ENCODE assay signal across 13 mouse cellular contexts in genomic region chr10:79636287-79636686, GRCm38 (mm10). TPM values are rescaled to one million over a fixed set of nuclear protein-coding genes. Genes with fewer than 3 reads are reported as not detected.
DNase-seq lines count a peak whose midpoint lies in the region; ATAC-seq and TF ChIP-seq lines count a peak whose summit lies in the region.
"Had no signal": no experiment of that assay in that cellular context is flagged by ENCODE, and none has a peak within 500 bp of the region (broad histone marks: within the 10 kb centered on the region; RNA-seq: fewer than 3 reads in every experiment).

No protein-coding gene starts in this region.

- intact Hi-C loops in heart, postnatal 36 days (cut with DNase I) = no loop called here

- H3K9ac ChIP-seq in heart, embryonic 13.5 days = no peak overlapping the region
- no peak overlapping the region for H3K9ac ChIP-seq in hindbrain, embryonic 12.5 days
- peak overlapping the region; percentile 84; the same call in 1 of the 2 replicates for H3K9ac ChIP-seq in midbrain, embryonic 15.5 days

- no peak for DNase-seq in heart, postnatal 36 days
- DNase-seq in testis, postnatal 10 days (ENCODE audit: low spot score) = no peak
- DNase-seq in layer of hippocampus, adult 9-11 months = no peak
- DNase-seq in layer of hippocampus, postnatal 36 days = no peak

- no peak for TF ChIP-seq CTCF in cortical plate, adult 2 months (IDR thresholded peaks at IDR 0.05; ENCODE audit: extremely low read depth, insufficient read depth, low read length)

- 81% methylated on average over 8 of the region's 8 CpGs for WGBS in heart, embryonic 13.5 days
- 79% methylated on average over 8 of the region's 8 CpGs for WGBS in hindbrain, embryonic 12.5 days
- WGBS in midbrain, embryonic 15.5 days = 79% methylated on average over 8 of the region's 8 CpGs

- H3K4me1 ChIP-seq in heart, embryonic 13.5 days = peaks cover 23% of the 10 kb centered on the region
- peaks cover 10% of the 10 kb centered on the region for H3K4me1 ChIP-seq in cortical plate, adult 2 months (ENCODE audit: control insufficient read depth, insufficient read depth, low read length)
- H3K4me1 ChIP-seq in hindbrain, embryonic 12.5 days = peaks cover 21% of the 10 kb centered on the region
- H3K4me1 ChIP-seq in midbrain, embryonic 15.5 days = peaks cover 23% of the 10 kb centered on the region

- no peaks in the 10 kb centered on the region for H3K9me3 ChIP-seq in heart, embryonic 13.5 days
- no peaks in the 10 kb centered on the region for H3K9me3 ChIP-seq in hindbrain, embryonic 12.5 days (replicated peaks)
- H3K9me3 ChIP-seq in midbrain, embryonic 15.5 days = no peaks in the 10 kb centered on the region

- H3K27me3 ChIP-seq in heart, embryonic 13.5 days (replicated peaks) = peaks cover 59% of the 10 kb centered on the region
- H3K27me3 ChIP-seq in hindbrain, embryonic 12.5 days = peaks cover 25% of the 10 kb centered on the region
- peaks cover 17% of the 10 kb centered on the region for H3K27me3 ChIP-seq in midbrain, embryonic 15.5 days (replicated peaks)

- peak overlapping the region; percentile 96; the same call in 1 of the 2 replicates for H3K4me2 ChIP-seq in heart, embryonic 13.5 days
- peak overlapping the region; percentile 86 for H3K4me2 ChIP-seq in hindbrain, embryonic 12.5 days (replicated peaks)
- peak overlapping the region; percentile 75 for H3K4me2 ChIP-seq in midbrain, embryonic 15.5 days

- ATAC-seq in heart, embryonic 13.5 days (ENCODE audit: extremely low read depth, insufficient number of reproducible peaks, low FRiP score, low TSS enrichment) = no peak
- ATAC-seq in hindbrain, embryonic 12.5 days (ENCODE audit: low FRiP score) = peak; percentile 23; the same call in 1 of the 2 replicates
- no peak for ATAC-seq in midbrain, embryonic 15.5 days (replicated peaks)

- no peak overlapping the region for H3K27ac ChIP-seq in heart, embryonic 13.5 days (replicated peaks)
- no peak overlapping the region for H3K27ac ChIP-seq in cortical plate, adult 2 months (ENCODE audit: insufficient read depth, low read length)
- H3K27ac ChIP-seq in hindbrain, embryonic 12.5 days = peak overlapping the region; percentile 92
- H3K27ac ChIP-seq in midbrain, embryonic 15.5 days = peak overlapping the region; percentile 91

- no peak overlapping the region for H3K4me3 ChIP-seq in heart, embryonic 13.5 days
- H3K4me3 ChIP-seq in cortical plate, adult 2 months (ENCODE audit: insufficient read depth, low read length) = peak overlapping the region; percentile 58
- H3K4me3 ChIP-seq in hindbrain, embryonic 12.5 days = peak overlapping the region; percentile 77
- peak overlapping the region; percentile 72 for H3K4me3 ChIP-seq in midbrain, embryonic 15.5 days

- no peaks in the 10 kb centered on the region for H3K36me3 ChIP-seq in heart, embryonic 13.5 days
- H3K36me3 ChIP-seq in hindbrain, embryonic 12.5 days = no peaks in the 10 kb centered on the region
- no peaks in the 10 kb centered on the region for H3K36me3 ChIP-seq in midbrain, embryonic 15.5 days (replicated peaks)

- TF ChIP-seq POLR2A in cortical plate, adult 2 months (IDR thresholded peaks at IDR 0.05; ENCODE audit: extremely low read depth, insufficient read depth, low read length) = no peak

RNA-seq across cellular contexts. Expression of gene Shc2, which starts 1.4 kb away (rescaled TPM):
- polyA plus RNA-seq in heart, embryonic 13.5 days (2015; fragmentation: Nextera tagmentation; extraction: Ambion mirVana) = 1.9 and 2.6 TPM in 2 replicates
- 1 to 10 TPM; 1.9 to 2.5 TPM for total RNA-seq in heart, postnatal 36 days (2021)
- 56.2 and 65.5 TPM in 2 replicates for polyA plus RNA-seq in cortical plate, adult 2 months (2012; rRNA removed)
- 30.3 and 33.0 TPM in 2 replicates for polyA plus RNA-seq in hindbrain, embryonic 12.5 days (2016; fragmentation: Nextera tagmentation; extraction: Ambion mirVana)
- 27.9 and 30.1 TPM in 2 replicates for polyA plus RNA-seq in midbrain, embryonic 15.5 days (2015; fragmentation: Nextera tagmentation; extraction: Ambion mirVana)
- total RNA-seq in layer of hippocampus, postnatal 36 days (2021) = 10 to 100 TPM; 44.0 to 44.8 TPM
- total RNA-seq: hematopoietic stem cell, adult 5-6 weeks; neutrophil, adult 5-6 weeks had no signal

RNA-seq across cellular contexts. Expression of gene Odf3l2, which starts 9.3 kb away (rescaled TPM):
- not detected in 2 replicates for polyA plus RNA-seq in heart, embryonic 13.5 days (2015; fragmentation: Nextera tagmentation; extraction: Ambion mirVana)
- total RNA-seq in heart, postnatal 36 days (2021) = not detected
- 0.15 and 0.17 TPM in 2 replicates for polyA plus RNA-seq in cortical plate, adult 2 months (2012; rRNA removed)
- polyA plus RNA-seq in hindbrain, embryonic 12.5 days (2016; fragmentation: Nextera tagmentation; extraction: Ambion mirVana) = not detected in 2 replicates
- polyA plus RNA-seq in midbrain, embryonic 15.5 days (2015; fragmentation: Nextera tagmentation; extraction: Ambion mirVana) = 0.41 and 0.44 TPM in 2 replicates
- total RNA-seq in layer of hippocampus, postnatal 36 days (2021) = under 1 TPM in 1 of 2 experiments, not detected in 1; 0.61 TPM
- total RNA-seq: adrenal gland, postnatal 25 days; hematopoietic stem cell, adult 5-6 weeks; neutrophil, adult 5-6 weeks had no signal
- polyA plus RNA-seq: lung, postnatal 0 days had no signal

RNA-seq across cellular contexts. Expression of gene C2cd4c, which starts 22.5 kb away (rescaled TPM):
- polyA plus RNA-seq in heart, embryonic 13.5 days (2015; fragmentation: Nextera tagmentation; extraction: Ambion mirVana) = not detected in 2 replicates
- under 1 TPM in 1 of 2 experiments, not detected in 1; 0.08 TPM for total RNA-seq in heart, postnatal 36 days (2021)
- polyA plus RNA-seq in cortical plate, adult 2 months (2012; rRNA removed) = 12.4 and 13.3 TPM in 2 replicates
- polyA plus RNA-seq in hindbrain, embryonic 12.5 days (2016; fragmentation: Nextera tagmentation; extraction: Ambion mirVana) = 0.08 TPM in 1 of 2 replicates, not detected in the other
- polyA plus RNA-seq in midbrain, embryonic 15.5 days (2015; fragmentation: Nextera tagmentation; extraction: Ambion mirVana) = 0.49 and 0.95 TPM in 2 replicates
- 10 to 100 TPM; 14.6 to 14.8 TPM for total RNA-seq in layer of hippocampus, postnatal 36 days (2021)
- total RNA-seq: neutrophil, adult 5-6 weeks had no signal
- polyA plus RNA-seq: lung, postnatal 0 days had no signal

RNA-seq across cellular contexts. Expression of gene Madcam1, which starts 28.1 kb away (rescaled TPM):
- 0.82 and 1.2 TPM in 2 replicates for polyA plus RNA-seq in heart, embryonic 13.5 days (2015; fragmentation: Nextera tagmentation; extraction: Ambion mirVana)
- total RNA-seq in heart, postnatal 36 days (2021) = not detected
- not detected in 2 replicates for polyA plus RNA-seq in cortical plate, adult 2 months (2012; rRNA removed)
- polyA plus RNA-seq in hindbrain, embryonic 12.5 days (2016; fragmentation: Nextera tagmentation; extraction: Ambion mirVana) = 2.9 and 3.2 TPM in 2 replicates
- polyA plus RNA-seq in midbrain, embryonic 15.5 days (2015; fragmentation: Nextera tagmentation; extraction: Ambion mirVana) = 0.79 and 1.1 TPM in 2 replicates
- total RNA-seq in layer of hippocampus, postnatal 36 days (2021) = not detected
- total RNA-seq: adrenal gland, postnatal 25 days; gastrocnemius, adult 2 months; hematopoietic stem cell, adult 5-6 weeks; neutrophil, adult 5-6 weeks had no signal
- polyA plus RNA-seq: lung, postnatal 0 days had no signal

RNA-seq across cellular contexts. Expression of gene Tpgs1, which starts 32.9 kb away (rescaled TPM):
- polyA plus RNA-seq in heart, embryonic 13.5 days (2015; fragmentation: Nextera tagmentation; extraction: Ambion mirVana) = 41.4 and 43.1 TPM in 2 replicates
- total RNA-seq in heart, postnatal 36 days (2021) = 10 to 100 TPM; 18.1 to 19.9 TPM
- 87.5 and 88.2 TPM in 2 replicates for polyA plus RNA-seq in cortical plate, adult 2 months (2012; rRNA removed)
- 68.1 and 69.4 TPM in 2 replicates for polyA plus RNA-seq in hindbrain, embryonic 12.5 days (2016; fragmentation: Nextera tagmentation; extraction: Ambion mirVana)
- 99.8 and 105 TPM in 2 replicates for polyA plus RNA-seq in midbrain, embryonic 15.5 days (2015; fragmentation: Nextera tagmentation; extraction: Ambion mirVana)
- 10 to 100 TPM; 64.6 to 68.3 TPM for total RNA-seq in layer of hippocampus, postnatal 36 days (2021)

Comparison
In these comparisons a context has a peak if more than half of its experiments do, and no peak if none do; other contexts are left out.
1. H3K27ac ChIP-seq: peak in hindbrain, embryonic 12.5 days (single experiment) and midbrain, embryonic 15.5 days (single experiment); none in heart, embryonic 13.5 days (single experiment) and cortical plate, adult 2 months (single experiment).
2. Peak in every context shown above with its lines, with median percentiles within 50 percentile points of each other: H3K4me2 ChIP-seq.